Mouse (Mus musculus): ENCODE measurements around the gene Stox2.

Gene Stox2

DNA sequence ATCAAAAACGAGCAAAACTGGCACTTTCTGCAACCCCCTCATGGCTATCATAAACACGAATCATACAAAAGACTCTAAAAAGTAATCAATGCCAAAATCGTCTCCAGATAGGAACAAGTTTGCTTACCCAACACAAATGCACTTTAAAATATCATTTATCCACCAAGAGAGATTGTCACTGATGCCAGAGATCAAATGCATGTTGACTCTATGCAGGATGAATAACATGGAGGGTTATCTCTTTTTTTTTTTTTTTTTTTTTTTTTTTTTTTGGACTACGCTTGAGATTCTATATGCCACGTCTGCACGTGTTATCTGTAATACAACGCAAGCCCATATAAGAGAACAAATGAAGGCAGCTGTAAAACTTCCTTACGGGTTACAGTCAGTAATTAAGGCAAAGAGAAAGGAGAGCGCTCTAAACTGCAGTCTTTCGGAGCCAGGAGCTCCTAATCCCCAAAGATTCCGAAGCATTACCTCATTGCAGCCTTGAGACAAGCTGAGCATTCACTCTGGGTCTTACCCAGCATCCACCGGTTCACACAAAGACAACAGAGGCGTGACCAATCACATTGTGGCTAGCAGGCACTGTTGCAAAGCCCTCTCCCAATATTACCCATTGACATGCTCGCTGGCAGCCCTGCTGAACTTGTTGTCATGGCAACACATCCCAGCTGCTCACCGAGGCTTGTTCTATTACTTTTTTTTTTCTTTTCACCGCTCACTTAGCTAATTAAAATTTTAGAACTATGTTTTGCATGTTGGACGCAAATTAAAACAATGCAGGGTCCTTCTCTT lies 203.8 kb downstream of the Stox2 start:
- peak in 1 of 2 experiments; percentile 17 for DNase-seq (ENCODE audit: low spot score in 2 of 2)

DNA sequence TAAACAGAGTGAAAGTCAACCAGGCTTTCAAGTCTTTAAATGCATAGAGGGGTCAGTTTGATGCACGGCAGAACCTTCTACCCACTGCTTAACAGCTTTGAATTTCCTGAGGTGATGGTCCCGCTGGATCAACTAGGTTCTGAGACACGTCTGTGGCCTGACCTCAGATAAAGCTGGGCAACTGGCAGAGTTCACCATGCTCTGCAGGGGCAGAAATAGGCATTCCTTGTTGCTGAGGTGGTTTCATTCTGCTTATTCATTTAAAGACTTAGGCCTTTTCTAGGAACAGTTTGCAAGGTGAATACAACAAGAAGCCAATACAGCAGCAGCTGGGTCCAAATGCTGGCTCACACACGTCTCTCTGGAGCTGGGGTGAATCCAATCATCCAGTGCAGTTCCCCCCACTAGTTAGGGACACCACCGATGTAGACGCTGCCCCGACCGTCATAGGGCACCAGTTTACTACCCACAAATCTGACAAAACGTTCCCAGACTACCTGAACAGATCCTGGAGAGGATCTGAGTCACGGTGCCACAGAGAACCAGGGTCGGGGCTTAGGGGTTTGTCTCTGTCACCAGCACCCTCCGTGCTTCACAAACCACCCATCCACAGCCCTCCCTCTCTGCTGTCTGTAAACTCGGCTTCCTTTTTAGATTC lies 204.6 kb downstream of the Stox2 start:
- no peak for DNase-seq (ENCODE audit: low spot score in 2 of 2)

DNA sequence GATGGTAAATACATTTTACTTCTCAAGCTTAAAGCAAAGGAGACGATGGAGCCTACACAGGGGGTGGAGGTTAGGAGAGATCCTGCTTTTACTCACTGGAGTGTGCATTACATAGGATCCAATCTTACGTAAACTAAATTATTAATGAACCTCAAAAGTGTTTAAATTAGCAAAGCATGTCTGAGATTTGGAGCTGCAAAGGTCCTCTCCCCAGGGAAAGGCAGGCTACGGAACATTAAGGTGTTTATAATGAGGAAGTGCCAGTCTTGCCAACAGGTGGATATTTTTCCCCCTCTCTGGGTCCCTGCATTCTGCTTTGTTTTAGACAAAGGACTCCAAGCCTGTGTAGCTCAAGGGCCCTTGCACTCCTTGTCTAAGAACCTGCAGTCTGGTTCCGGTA lies 205.3 kb downstream of the Stox2 start:
- no peak for DNase-seq (ENCODE audit: low spot score in 2 of 2)

DNA sequence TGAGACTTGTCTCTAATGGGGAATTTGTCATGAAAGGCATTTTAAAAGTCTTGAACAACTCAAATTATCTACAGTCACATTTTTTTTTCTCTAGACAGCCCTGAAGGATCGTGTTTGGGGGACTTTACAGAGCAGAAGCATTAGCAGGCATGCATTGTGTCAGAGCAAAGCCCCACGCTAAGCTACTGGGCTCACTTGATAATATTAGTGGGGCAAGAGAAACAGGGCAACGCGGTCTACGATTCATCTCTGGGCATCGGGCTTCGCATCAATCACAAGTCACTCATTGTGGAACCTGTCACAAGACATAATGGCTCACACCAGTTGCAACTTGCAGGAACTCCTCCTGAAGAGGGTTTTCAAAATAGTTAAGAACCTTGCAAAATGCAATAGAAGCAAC lies 205.9 kb downstream of the Stox2 start:
- DNase-seq (ENCODE audit: low spot score in 2 of 2) = no peak

DNA sequence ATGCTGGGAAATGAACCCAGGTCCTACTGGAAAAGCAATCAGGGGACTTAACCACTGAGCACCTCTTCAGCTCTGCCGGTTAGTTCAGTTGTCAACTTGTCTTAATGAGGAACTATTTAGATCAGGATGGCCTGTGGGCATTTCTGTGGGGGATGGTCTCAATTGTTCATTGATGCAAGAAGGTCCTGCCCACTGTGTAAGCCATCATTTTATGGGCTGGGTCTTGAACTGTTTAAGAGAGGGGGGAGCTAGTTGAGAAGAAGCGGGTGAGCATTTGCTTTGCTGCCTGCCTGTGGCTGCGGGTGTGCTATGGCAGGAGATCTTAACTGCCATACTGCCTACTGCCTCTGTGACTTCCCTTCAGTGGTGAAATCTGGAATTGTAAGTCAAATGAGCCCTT lies 214.1 kb downstream of the Stox2 start:
- DNase-seq (ENCODE audit: low spot score in 2 of 2) = no peak

DNA sequence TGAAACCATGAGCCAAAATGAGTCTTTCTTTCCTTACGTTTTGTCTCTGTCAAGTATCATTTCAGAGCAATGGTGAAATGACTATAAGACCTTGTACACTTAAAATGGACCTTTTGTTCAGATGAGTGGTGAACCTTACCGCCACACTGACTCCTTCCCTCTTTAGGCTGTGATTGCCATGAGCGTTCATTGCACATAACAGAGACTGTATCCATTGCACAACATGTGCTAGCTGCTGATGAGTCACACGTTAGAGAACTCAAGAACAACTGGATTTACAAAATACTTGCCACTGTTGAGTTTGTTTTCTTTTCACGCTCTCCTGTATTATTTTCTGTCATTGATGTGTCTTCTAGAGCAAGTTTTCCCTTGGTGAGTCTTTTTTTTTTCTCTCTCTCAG lies 216.1 kb downstream of the Stox2 start:
- DNase-seq (ENCODE audit: low spot score in 2 of 2) = no peak

DNA sequence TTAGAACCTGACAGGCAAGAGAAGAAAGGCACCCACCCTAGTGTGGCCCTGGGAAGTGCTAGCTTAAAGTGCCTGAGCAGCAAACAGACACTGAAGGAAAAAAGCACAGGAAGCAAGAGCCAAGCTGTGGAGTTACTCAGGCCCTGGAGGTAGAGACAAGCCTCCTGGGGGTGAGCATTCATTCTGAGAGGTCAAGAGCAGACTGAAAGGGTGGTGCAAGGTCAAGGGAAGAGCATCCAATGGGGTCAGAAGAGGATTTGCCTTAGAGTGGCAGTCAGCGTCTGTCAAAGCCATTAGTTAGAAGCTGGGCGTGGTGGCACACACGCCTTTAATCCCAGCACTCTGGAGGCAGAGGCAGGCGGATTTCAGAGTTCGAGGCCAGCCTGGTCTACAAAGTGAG lies 224.3 kb downstream of the Stox2 start:
- no peak for DNase-seq (ENCODE audit: low spot score in 2 of 2)

DNA sequence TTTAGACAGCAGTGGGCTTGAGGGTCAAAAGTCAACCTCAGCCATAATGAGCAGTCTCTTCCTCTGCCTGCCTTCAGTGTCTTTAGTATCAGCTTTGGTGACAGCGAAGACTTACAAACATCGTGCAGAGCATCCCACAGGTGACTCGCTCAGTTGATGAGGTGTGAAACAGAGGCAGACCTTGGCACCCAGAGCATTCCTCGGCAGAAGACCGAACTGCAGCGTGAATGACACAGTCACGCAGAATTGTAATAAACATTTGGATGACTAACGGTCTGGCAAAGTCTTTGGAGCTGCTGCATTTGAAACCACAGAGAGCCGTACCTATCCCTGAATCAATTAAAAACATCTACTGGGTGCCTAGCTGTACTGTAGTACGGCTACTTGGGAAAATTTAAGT lies 225.0 kb downstream of the Stox2 start:
- DNase-seq (ENCODE audit: low spot score in 2 of 2) = no peak

DNA sequence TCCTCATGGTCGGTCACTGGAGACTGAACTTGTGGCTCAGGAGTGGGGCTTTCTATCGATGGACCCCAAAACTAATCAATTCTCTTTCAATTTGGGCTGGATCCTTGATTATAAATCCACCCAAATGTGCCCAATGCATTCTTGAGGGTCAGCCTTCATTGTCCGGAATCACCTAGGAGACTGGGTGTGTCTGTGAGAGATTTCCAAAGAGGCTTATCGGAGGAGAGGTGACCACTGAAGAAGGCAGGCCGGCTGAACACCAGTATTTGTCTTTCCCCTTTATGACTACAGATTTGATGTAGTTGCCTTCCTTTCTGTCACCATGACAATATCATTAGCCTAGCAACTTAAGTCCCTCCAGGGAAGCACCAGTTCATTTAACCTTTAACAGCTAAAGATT lies 225.8 kb downstream of the Stox2 start:
- no peak for DNase-seq (ENCODE audit: low spot score in 2 of 2)

DNA sequence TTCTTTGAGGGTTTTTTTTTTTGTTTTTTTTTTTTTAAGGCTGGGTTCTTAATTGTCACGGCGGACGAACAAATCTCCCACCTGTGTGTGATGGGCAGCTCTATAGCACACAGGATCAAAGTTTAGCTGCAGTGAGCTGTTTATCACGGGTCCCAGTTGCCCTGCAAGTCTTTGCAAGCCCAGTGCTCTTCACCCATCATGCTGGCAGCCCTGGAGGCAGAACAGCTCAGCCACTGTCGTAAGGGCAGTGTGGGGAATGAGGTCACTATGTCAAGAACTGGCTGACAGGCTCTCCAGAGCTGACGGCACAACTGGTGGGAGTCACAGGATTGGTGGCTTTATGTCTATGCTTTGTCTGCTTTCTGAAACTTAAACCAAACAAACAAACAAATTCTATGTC lies 227.6 kb downstream of the Stox2 start:
- no peak for DNase-seq (ENCODE audit: low spot score in 2 of 2)

DNA sequence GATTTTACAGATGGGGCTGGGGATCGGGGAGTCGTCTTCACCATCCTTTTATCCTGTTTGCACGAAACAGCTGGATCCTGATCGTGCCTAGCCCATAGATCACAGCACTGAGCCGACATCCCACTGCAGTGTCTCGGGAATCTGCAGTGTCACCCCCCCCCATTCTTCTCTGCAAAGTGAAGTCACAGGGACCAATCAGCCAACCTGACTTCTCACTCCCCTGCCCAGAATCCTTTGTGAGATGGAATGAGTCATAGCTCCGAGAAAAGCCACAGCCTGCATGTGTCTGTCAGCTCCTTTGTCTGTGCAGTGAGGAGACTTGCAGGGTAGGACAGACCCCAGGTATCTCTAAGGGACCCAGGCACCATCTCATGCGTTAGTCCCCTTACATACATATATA lies 228.1 kb downstream of the Stox2 start:
- DNase-seq (ENCODE audit: low spot score in 2 of 2) = no peak

DNA sequence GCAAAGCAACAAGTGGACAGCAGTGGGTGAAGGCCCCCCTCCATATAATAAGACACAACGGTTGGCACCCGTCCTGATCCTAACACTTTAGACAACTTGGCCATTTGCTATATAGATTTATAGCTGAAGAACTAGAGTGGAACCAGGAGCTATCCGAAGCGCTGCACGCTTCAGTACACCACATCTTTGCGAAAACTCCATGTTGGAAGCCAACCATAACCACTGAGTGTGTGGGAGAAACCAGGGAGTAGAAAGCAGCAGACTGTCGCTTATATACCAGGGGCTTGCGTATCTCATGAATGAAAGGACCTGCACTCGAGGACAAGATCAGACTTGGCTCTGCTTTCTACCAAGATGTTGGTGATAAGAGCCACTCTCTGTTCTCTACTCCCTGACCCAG lies 234.0 kb downstream of the Stox2 start:
- DNase-seq (ENCODE audit: low spot score in 2 of 2) = no peak

DNA sequence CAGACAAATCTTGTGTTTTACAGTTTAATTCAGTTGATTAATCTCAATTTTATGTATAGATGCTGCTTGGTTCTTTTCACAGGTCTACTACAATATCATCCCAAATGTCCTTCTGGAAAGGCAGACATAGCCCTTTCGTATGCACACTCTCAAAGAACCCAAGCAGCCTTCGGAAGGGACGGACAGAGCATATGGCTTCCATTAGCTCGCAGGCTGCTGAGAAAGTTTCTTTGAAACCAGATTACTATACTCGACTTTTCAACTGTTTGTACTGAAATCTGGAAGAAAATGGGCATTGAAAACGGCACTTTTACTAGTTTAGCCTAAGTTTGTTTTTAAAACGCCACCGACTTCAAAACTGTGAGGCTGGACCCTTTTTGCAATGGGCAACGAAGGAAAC lies 234.9 kb downstream of the Stox2 start:
- DNase-seq (ENCODE audit: low spot score in 2 of 2) = no peak

DNA sequence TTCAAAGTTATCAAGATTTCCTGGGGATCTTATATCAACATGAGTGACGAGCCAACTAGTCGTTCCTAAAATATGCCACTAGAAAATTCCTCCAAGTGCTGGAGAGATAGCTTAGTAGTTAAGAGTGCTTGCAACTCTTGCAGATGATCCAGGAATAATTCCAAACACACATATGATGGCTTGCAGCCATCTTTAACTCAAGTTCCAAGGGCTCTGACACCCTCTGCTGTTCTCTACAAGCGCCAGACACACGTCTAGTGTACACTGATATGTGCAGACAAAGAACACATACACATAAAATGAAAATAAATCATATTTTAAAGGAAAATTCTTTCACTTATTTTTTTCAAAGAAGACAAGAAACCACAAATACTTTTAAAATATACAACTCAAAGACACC lies 237.9 kb downstream of the Stox2 start:
- DNase-seq (ENCODE audit: low spot score in 2 of 2) = no peak

DNA sequence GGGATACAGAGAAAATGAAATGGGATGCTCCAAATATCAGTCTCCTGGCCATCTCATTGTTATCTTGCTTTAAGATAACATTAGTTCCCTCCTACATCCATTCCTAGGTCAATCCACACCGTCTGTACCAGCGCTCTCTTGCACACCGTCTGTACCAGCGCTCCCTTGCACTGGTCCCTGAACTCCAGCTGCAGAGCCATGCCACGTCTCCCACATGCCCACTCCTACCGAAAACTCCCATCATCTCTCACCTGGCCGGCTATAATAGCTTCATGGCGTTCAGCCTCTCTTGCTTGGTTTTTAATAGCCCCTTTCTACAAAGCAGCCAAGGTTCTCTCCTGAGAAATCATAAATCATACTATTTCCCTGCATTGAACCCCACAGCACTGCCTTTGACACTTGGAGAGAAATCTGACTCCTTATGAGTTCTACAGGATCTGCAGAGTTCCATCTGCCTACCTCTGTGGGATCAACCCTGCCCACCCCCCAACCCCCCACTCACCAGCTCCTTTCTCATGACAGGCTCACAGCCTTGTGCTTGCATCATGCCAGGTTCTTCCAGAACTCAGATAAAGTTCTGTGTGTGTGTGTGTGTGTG lies 239.4 kb downstream of the Stox2 start:
- DNase-seq (ENCODE audit: low spot score in 2 of 2) = no peak

DNA sequence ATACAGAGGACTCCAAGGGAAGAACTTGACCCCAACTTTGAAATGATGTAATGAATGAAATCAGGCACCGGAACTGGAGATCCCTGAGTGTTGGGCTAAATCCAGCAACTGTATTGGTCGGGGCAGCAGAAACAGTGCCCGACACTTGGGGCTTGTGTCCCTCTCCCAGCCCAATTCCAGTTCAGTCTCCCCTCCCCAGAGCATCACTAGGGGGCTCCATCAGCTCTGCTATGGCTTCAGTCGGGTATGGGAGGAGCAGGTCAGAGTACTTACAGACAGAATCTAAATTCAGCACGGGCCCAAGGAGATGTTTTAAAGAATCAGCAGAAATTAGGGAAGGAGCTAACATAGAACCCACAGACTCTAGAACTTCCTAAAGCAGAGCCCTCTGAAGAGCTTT lies 240.7 kb downstream of the Stox2 start:
- no peak for DNase-seq (ENCODE audit: low spot score in 2 of 2)

DNA sequence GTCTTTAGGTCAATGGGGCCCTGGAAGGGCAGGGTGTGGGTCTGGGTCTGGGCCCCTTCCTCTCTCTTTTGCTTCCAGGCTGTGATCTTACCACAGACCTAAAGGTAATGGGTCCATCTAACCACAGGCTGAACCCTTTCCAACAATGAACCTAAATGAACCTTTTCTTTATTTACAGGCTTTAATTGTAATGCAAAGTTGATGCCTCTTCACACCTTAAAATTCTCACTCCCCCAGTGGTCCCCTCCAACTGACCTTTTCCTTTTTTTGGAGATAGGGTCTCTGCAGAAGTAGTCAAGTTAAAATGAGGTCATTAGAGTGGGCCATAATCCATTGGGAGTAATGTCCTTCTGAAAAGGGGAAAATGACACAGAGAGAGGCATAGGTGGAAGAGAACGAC lies 249.8 kb downstream of the Stox2 start:
- no peak for DNase-seq (ENCODE audit: low spot score in 2 of 2)

DNA sequence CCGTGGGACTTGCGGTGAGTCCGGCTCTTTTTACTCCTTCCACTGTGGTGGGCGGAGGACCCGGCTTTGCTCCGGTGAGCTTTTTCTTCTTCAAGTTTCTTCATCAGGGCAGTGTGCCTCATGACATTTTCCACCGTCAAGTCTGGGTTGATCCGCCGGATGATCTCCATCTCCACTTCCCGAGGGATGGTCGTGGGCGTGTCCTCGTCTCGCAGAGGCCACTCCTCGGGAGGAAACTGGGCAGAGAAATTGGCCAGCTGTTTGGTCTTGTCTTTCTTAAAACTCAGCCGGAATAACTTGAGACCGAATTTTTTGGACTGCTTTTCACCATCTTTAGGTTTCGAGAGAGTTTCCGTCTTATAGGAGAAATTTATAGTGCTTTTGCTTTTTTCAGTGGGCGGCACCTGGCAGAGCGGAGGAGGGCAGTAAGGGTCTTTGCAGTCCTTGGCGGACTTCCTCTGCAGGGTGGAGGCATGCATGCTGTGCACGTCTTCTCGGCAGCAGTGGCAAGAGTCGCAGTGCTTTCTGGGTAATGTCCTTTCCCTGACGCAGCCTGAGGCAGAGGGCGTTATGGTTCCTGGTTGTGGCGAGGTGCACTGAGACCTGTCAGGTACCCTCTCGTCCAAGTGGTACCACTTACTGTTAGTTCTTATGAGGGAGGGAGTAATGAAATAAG lies 252.7 kb downstream of the Stox2 start:
- no peak for DNase-seq (ENCODE audit: low spot score in 2 of 2)

DNA sequence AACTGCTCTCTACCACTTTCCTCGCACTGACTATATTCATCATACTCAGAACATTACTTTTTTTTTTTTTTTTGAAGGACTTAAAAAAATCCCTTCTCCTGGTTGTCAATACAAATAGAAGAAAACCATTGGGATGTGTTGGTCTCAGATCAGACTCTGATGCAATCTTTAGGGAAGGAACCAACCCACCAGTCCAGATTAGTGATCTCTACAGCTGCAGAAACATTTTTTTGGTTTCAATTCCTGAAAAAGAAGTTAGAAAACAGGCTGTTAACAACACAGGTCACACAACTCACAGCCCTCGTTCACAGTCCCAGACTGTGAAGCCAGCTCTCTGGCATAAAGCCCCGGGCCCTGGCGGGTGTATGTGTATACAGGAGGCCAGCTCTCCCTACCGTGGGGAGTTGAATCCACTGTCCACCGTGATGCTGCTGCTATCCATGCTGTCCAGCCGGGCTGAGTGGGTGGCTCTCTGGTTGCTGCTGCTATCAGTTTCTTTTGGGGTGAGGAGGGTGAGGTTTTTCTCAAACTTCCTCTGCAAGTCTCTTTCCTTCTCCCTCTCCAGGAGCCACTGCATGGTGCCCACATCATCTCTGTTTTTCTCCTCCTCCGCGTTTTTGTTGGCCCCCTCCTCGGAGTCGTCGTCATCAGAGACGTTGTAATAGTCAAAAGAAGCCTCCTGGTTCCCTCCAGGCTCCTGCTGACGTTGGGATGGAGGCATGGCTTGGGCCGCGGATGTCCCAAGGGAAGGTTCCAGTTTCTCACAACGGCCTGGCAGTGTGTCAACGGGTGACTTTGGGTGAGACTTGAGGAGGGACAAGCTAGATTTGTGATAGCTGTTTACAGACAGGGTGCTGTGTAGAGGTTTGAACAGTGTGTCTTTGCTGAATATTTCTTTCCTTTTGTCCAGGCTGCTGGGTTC lies 254.5 kb downstream of the Stox2 start:
- DNase-seq (ENCODE audit: low spot score in 2 of 2) = peak; percentile 5 to 32

DNA sequence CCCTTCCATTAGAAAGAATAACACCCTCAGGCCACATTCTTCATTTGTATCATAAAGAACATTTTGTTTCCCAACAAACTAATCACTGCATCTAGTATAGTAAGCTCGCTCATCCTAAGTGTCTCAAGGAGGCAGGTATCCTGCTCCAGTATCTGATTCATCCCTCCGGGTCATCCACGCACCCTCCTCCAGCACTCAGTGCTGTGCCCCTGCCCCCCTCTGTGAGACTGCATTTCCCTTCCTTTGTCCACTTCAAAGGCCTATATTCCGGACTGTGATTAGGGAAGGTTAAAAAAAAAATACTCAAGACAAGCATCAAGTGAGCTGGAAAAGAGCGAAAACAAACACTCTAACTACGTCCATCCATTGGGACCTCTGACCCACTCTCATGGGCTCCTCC lies 260.8 kb downstream of the Stox2 start:
- DNase-seq (ENCODE audit: low spot score in 2 of 2) = no peak

DNA sequence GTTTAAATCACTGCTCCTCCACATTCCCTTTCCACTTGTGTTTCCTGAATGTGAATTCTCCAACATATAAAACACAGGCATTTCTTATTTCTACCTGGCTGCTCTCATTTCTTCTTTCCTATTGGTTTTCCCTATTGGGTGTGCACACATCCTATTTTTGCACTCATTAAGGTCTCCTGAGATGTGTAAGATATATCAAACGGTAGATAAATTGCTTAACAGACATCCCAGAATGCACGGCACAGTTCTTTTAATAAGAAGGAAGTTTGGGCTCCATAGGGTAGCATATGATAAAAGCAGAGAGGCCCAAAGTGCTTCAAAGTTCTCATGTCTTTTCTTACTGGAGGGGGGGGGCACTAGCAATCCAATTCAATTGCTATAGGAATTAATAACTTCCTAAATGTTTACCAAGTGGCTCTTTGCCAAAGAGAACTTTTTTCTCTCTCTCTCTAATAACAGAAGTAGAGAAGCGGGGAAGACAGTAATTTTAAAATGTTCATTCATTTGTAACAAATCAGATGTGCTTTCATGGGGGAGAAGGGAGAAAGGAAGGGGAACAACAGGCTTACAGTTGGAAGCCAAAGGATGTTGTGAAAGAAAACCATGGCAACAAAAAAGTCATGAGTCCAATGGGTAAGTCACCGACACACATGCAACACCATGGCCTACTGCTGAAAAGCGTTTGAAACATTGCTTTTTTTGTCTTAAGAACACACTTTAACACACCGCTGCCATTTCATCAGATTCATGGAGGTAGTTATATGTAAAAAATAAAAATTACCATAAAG lies 263.2 kb downstream of the Stox2 start:
- DNase-seq (ENCODE audit: low spot score in 2 of 2) = no peak
